Mouse (Mus musculus) limb, embryonic 12.5 days (tissue): ENCODE data around the gene Kif5a. TPM values are rescaled to one million over a fixed set of nuclear protein-coding genes. Genes with fewer than 3 reads are reported as not detected.

ENCODE experiments used
- ATAC-seq: fragments of 200-750 bp; cut with Nextera tagmentation; 2 replicates; pipeline ENCODE4 v1.8.0; 2017; ENCODE audit warnings: low read depth, moderate TSS enrichment; ENCODE audit not compliant: insufficient number of reproducible peaks, insufficient read depth, low FRiP score, low TSS enrichment
- H3K27ac ChIP-seq: fragments of 300-500 bp; sonication (generic); 2 replicates; pipeline ENCODE4 v1.5.1; 2016; ENCODE audit warnings: mild to moderate bottlenecking, moderate library complexity
- H3K27me3 ChIP-seq: fragments of 300-500 bp; sonication (generic); 2 replicates; pipeline ENCODE4 v1.6.1; 2016; ENCODE audit warnings: mild to moderate bottlenecking, moderate library complexity
- H3K36me3 ChIP-seq: fragments of 300-500 bp; sonication (generic); 2 replicates; pipeline ENCODE4 v1.6.1; 2016; ENCODE audit warnings: mild to moderate bottlenecking, moderate library complexity
- H3K4me1 ChIP-seq: fragments of 300-500 bp; sonication (generic); replicated peaks from 2 replicates; pipeline ENCODE4 v1.6.1; 2016
- H3K4me2 ChIP-seq: fragments of 300-500 bp; sonication (generic); 2 replicates; pipeline ENCODE4 v1.6.1; 2016; ENCODE audit warnings: mild to moderate bottlenecking, moderate library complexity
- H3K4me3 ChIP-seq: fragments of 300-500 bp; sonication (generic); replicated peaks from 2 replicates; pipeline ENCODE4 v1.5.1; 2016; ENCODE audit warnings: mild to moderate bottlenecking
- H3K9ac ChIP-seq: fragments of 300-500 bp; sonication (generic); replicated peaks from 2 replicates; pipeline ENCODE4 v1.6.1; 2016; ENCODE audit warnings: mild to moderate bottlenecking, moderate library complexity
- H3K9me3 ChIP-seq: fragments of 300-500 bp; sonication (generic); 2 replicates; pipeline ENCODE4 v1.6.1; 2016; ENCODE audit warnings: mild to moderate bottlenecking, moderate library complexity
- WGBS: fragments of 180-500 bp; shearing (Covaris S2); methylation state at CpG from one replicate; pipeline ENCODE4 v1.1.7; 2016; 5-methylcytosine and 5-hydroxymethylcytosine counted together
- polyA plus RNA-seq: library from polyadenylated mRNA; unstranded; fragments of >200 nt; fragmentation: Nextera tagmentation; extraction: Ambion mirVana; gene quantifications from 2 replicates; pipeline ENCODE4 v1.2.1, GENCODE M21; 2016

Kif5a gene
- polyA plus RNA-seq, 1 experiment from 2014 or later, result 5.6 TPM

- Histone ChIP-seq H3K27ac (no peak overlapping the region), H3K27me3 (peaks cover 69% of the 10 kb centered on the region), H3K4me3 (no peak overlapping the region), H3K9ac (no peak overlapping the region), H3K36me3 (peaks cover 38% of the 10 kb centered on the region), H3K9me3 (no peaks in the 10 kb centered on the region), H3K4me1 (peaks cover 43% of the 10 kb centered on the region), H3K4me2 (no peak overlapping the region)
- WGBS, result 81% methylated on average over 6 of the region's 6 CpGs
- ATAC-seq, result no peak
These were observed 81.6 kb downstream of the Kif5a start for GRCm38 (mm10) chr10:127181566-127181965.

- 22% methylated on average over 3 of the region's 3 CpGs for WGBS
- Histone ChIP-seq H3K27me3 (peaks cover 72% of the 10 kb centered on the region), H3K27ac (no peak overlapping the region), H3K4me1 (peaks cover 44% of the 10 kb centered on the region), H3K4me3 (peak overlapping the region; percentile 27), H3K4me2 (peak overlapping the region; percentile 51), H3K9ac (no peak overlapping the region), H3K36me3 (peaks cover 29% of the 10 kb centered on the region), H3K9me3 (no peaks in the 10 kb centered on the region)
- no peak for ATAC-seq
These were observed 82.5 kb downstream of the Kif5a start for GRCm38 (mm10) chr10:127180695-127181047.

GRCm38 (mm10) chr10:127179871-127180694, 83.1 kb downstream of the Kif5a start, which contains the start of gene Slc26a10:
TSS of gene Slc26a10 (minus strand) at chr10:127180645.
- WGBS, result 2% methylated on average over 34 of the region's 34 CpGs
- peaks cover 44% of the 10 kb centered on the region for H3K4me1 ChIP-seq
- no peak; the same call in 1 of the 2 replicates for ATAC-seq

GRCm38 (mm10) chr10:127178286-127179027, 84.7 kb downstream of the Kif5a start:
- 4% methylated on average over 41 of the region's 41 CpGs for WGBS
- no peak overlapping the region for H3K27ac ChIP-seq
- H3K36me3 ChIP-seq, result peaks cover 11% of the 10 kb centered on the region
- H3K4me1 ChIP-seq, result peaks cover 28% of the 10 kb centered on the region
- H3K9ac ChIP-seq, result no peak overlapping the region
- H3K9me3 ChIP-seq, result no peaks in the 10 kb centered on the region
- ATAC-seq, result no peak
- peaks cover 65% of the 10 kb centered on the region for H3K27me3 ChIP-seq
- peak overlapping the region; percentile 30 for H3K4me3 ChIP-seq
- peak overlapping the region; percentile 53 for H3K4me2 ChIP-seq

More at GRCm38 (mm10) chr10:127179871-127180694, 83.1 kb downstream of the Kif5a start, which contains the start of gene Slc26a10:
- peaks cover 71% of the 10 kb centered on the region for H3K27me3 ChIP-seq
- H3K4me2 ChIP-seq, result peak within 1 kb of the TSS; percentile 51
- H3K4me3 ChIP-seq, result peak within 1 kb of the TSS; percentile 27
- H3K9ac ChIP-seq, result no peak within 1 kb of the TSS; the same call in 1 of the 2 replicates
- no peak within 1 kb of the TSS for H3K27ac ChIP-seq
- peaks cover 23% of the 10 kb centered on the region for H3K36me3 ChIP-seq
- no peaks in the 10 kb centered on the region for H3K9me3 ChIP-seq

GRCm38 (mm10) chr10:127177719-127178118, 85.4 kb downstream of the Kif5a start:
- Histone ChIP-seq H3K4me1 (peaks cover 28% of the 10 kb centered on the region), H3K4me2 (peak overlapping the region; percentile 53), H3K4me3 (peak overlapping the region; percentile 30), H3K9me3 (no peaks in the 10 kb centered on the region), H3K36me3 (peaks cover 3% of the 10 kb centered on the region), H3K27ac (no peak overlapping the region), H3K27me3 (peaks cover 64% of the 10 kb centered on the region), H3K9ac (no peak overlapping the region)
- peak; percentile 50 for ATAC-seq
- under 1% methylated on average over 23 of the region's 23 CpGs for WGBS

GRCm38 (mm10) chr10:127177235-127177634, 85.9 kb downstream of the Kif5a start:
- Histone ChIP-seq H3K9me3 (no peaks in the 10 kb centered on the region), H3K4me3 (peak overlapping the region; percentile 30), H3K4me2 (peak overlapping the region; percentile 53), H3K4me1 (peaks cover 28% of the 10 kb centered on the region), H3K27me3 (peaks cover 65% of the 10 kb centered on the region), H3K36me3 (no peaks in the 10 kb centered on the region; the same call in 1 of the 2 replicates), H3K9ac (no peak overlapping the region), H3K27ac (no peak overlapping the region)
- no peak for ATAC-seq
- 20% methylated on average over 9 of the region's 9 CpGs for WGBS

- H3K4me2 ChIP-seq, result peak overlapping the region; percentile 53
- no peak overlapping the region for H3K27ac ChIP-seq
- no peak overlapping the region; the same call in 1 of the 2 replicates for H3K9ac ChIP-seq
- H3K27me3 ChIP-seq, result peaks cover 65% of the 10 kb centered on the region
- no peak for ATAC-seq
- H3K9me3 ChIP-seq, result no peaks in the 10 kb centered on the region
- peak overlapping the region; percentile 20 for H3K4me3 ChIP-seq
- H3K4me1 ChIP-seq, result peaks cover 28% of the 10 kb centered on the region
- 7% methylated on average over 7 of the region's 7 CpGs for WGBS
- no peaks in the 10 kb centered on the region; the same call in 1 of the 2 replicates for H3K36me3 ChIP-seq
These were observed 86.4 kb downstream of the Kif5a start for GRCm38 (mm10) chr10:127176756-127177155.

- Histone ChIP-seq H3K4me2 (peak overlapping the region; percentile 53), H3K9ac (no peak overlapping the region; the same call in 1 of the 2 replicates), H3K27me3 (peaks cover 65% of the 10 kb centered on the region), H3K36me3 (no peaks in the 10 kb centered on the region), H3K4me1 (peaks cover 29% of the 10 kb centered on the region), H3K4me3 (peak overlapping the region; percentile 20; the same call in 1 of the 2 replicates), H3K27ac (no peak overlapping the region), H3K9me3 (no peaks in the 10 kb centered on the region)
- 42% methylated on average over 3 of the region's 3 CpGs for WGBS
- ATAC-seq, result no peak
These were observed 86.9 kb downstream of the Kif5a start for GRCm38 (mm10) chr10:127176228-127176627.

Other genes with a start within 250 kb of the Kif5a start
- gene Tsfm, start 232.5 kb downstream of the Kif5a start, polyA plus RNA-seq, result 85.2 and 99.1 TPM in 2 replicates
- gene Mettl1, start 221.9 kb downstream of the Kif5a start, polyA plus RNA-seq, result 52.5 and 53.7 TPM in 2 replicates
- gene Eef1akmt3, start 221.8 kb downstream of the Kif5a start, polyA plus RNA-seq, result 0.50 TPM in 2 replicates
- 0.16 TPM in 1 of 2 replicates, not detected in the other for gene Cyp27b1, start 215.1 kb downstream of the Kif5a start, polyA plus RNA-seq
- 1.5 and 1.9 TPM in 2 replicates for gene March9, start 203.2 kb downstream of the Kif5a start, polyA plus RNA-seq
- gene Cdk4, start 199.8 kb downstream of the Kif5a start, polyA plus RNA-seq, result 2,363 and 2,376 TPM in 2 replicates
- gene Tspan31, start 193.1 kb downstream of the Kif5a start, polyA plus RNA-seq, result 171 and 172 TPM in 2 replicates
- gene Agap2, start 188.1 kb downstream of the Kif5a start, polyA plus RNA-seq, result 0.38 TPM in 1 of 2 replicates, not detected in the other
- gene Os9, start 142.2 kb downstream of the Kif5a start, polyA plus RNA-seq, result 58.7 and 65.5 TPM in 2 replicates
- 4.3 and 5.0 TPM in 2 replicates for gene B4galnt1, start 98.1 kb downstream of the Kif5a start, polyA plus RNA-seq
- gene Slc26a10, start 82.7 kb downstream of the Kif5a start, polyA plus RNA-seq, result 3.4 and 3.5 TPM in 2 replicates
- 67.5 and 74.1 TPM in 2 replicates for gene Arhgef25, start 73.3 kb downstream of the Kif5a start, polyA plus RNA-seq
- gene Dtx3, start 67.6 kb downstream of the Kif5a start, polyA plus RNA-seq, result 150 and 166 TPM in 2 replicates
- gene Pip4k2c, start 51.8 kb downstream of the Kif5a start, polyA plus RNA-seq, result 27.3 and 28.0 TPM in 2 replicates
- 174 and 183 TPM in 2 replicates for gene Dctn2, start 3.0 kb upstream of the Kif5a start, polyA plus RNA-seq
- gene Mbd6, start 25.7 kb upstream of the Kif5a start, polyA plus RNA-seq, result 17.2 and 19.8 TPM in 2 replicates
- 144 and 145 TPM in 2 replicates for gene Mars, start 48.4 kb upstream of the Kif5a start, polyA plus RNA-seq
- gene Arhgap9, start 58.6 kb upstream of the Kif5a start, polyA plus RNA-seq, result 5.7 and 6.5 TPM in 2 replicates
- gene Gli1, start 78.6 kb upstream of the Kif5a start, polyA plus RNA-seq, result 11.0 and 14.2 TPM in 2 replicates
- gene Inhbe, start 91.1 kb upstream of the Kif5a start, polyA plus RNA-seq, result 0.04 and 0.08 TPM in 2 replicates
- not detected in 2 replicates for gene Inhbc, start 107.1 kb upstream of the Kif5a start, polyA plus RNA-seq
- gene R3hdm2, start 117.0 kb upstream of the Kif5a start, polyA plus RNA-seq, result 45.6 and 56.4 TPM in 2 replicates
- gene Stac3, start 238.3 kb upstream of the Kif5a start, polyA plus RNA-seq, result 11.5 and 11.7 TPM in 2 replicates